8 mouse cellular contexts compared by ENCODE assay signal in genomic region chr3:95986001-95986622, GRCm38 (mm10). TPM values are rescaled to one million over a fixed set of nuclear protein-coding genes. Genes with fewer than 3 reads are reported as not detected.
A peak's percentile ranks its signal among the peaks of the same experiment; 100 is the strongest.
DNase-seq lines count a peak whose midpoint lies in the region; ATAC-seq and TF ChIP-seq lines count a peak whose summit lies in the region.

No protein-coding gene starts in this region.

- H3K4me1 ChIP-seq in E14TG2a.4 (replicated peaks; ENCODE audit: low read depth, low read length) = peaks cover 66% of the 10 kb centered on the region
- H3K4me1 ChIP-seq in forebrain, embryonic 10.5 days = peaks cover 34% of the 10 kb centered on the region
- H3K4me1 ChIP-seq in hindbrain, embryonic 13.5 days (replicated peaks) = peaks cover 33% of the 10 kb centered on the region
- H3K4me1 ChIP-seq in limb, embryonic 13.5 days = peaks cover 30% of the 10 kb centered on the region
- peaks cover 15% of the 10 kb centered on the region for H3K4me1 ChIP-seq in midbrain, postnatal 0 days (ENCODE audit: insufficient read depth, low read length)

- no peaks in the 10 kb centered on the region for H3K36me3 ChIP-seq in E14TG2a.4 (ENCODE audit: insufficient read depth, low read length)
- peaks cover 46% of the 10 kb centered on the region for H3K36me3 ChIP-seq in forebrain, embryonic 10.5 days (replicated peaks)
- peaks cover 39% of the 10 kb centered on the region for H3K36me3 ChIP-seq in hindbrain, embryonic 13.5 days
- peaks cover 38% of the 10 kb centered on the region for H3K36me3 ChIP-seq in limb, embryonic 13.5 days
- H3K36me3 ChIP-seq in midbrain, postnatal 0 days (ENCODE audit: insufficient read depth, low read length) = peaks cover 30% of the 10 kb centered on the region

- peaks cover 6% of the 10 kb centered on the region for H3K9me3 ChIP-seq in E14TG2a.4 (ENCODE audit: low read length)
- H3K9me3 ChIP-seq in forebrain, embryonic 10.5 days = peaks cover 4% of the 10 kb centered on the region; the same call in 1 of the 2 replicates
- no peaks in the 10 kb centered on the region for H3K9me3 ChIP-seq in hindbrain, embryonic 13.5 days
- no peaks in the 10 kb centered on the region for H3K9me3 ChIP-seq in limb, embryonic 13.5 days
- H3K9me3 ChIP-seq in midbrain, postnatal 0 days (ENCODE audit: low read length) = no peaks in the 10 kb centered on the region

- 1% methylated on average over 21 of the region's 21 CpGs for WGBS in forebrain, embryonic 10.5 days
- 1% methylated on average over 21 of the region's 21 CpGs for WGBS in hindbrain, embryonic 13.5 days
- WGBS in limb, embryonic 13.5 days = 2% methylated on average over 21 of the region's 21 CpGs
- WGBS in midbrain, postnatal 0 days = 5% methylated on average over 21 of the region's 21 CpGs

- H3K4me3 ChIP-seq in E14TG2a.4 (replicated peaks; ENCODE audit: low read length) = peak overlapping the region; percentile 72
- peak overlapping the region; percentile 41 for H3K4me3 ChIP-seq in forebrain, embryonic 10.5 days
- H3K4me3 ChIP-seq in hindbrain, embryonic 13.5 days = peak overlapping the region; percentile 23
- peak overlapping the region; percentile 25 for H3K4me3 ChIP-seq in limb, embryonic 13.5 days
- H3K4me3 ChIP-seq in midbrain, postnatal 0 days (ENCODE audit: low read depth, low read length) = peak overlapping the region; percentile 11; the same call in 1 of the 2 replicates

- peak overlapping the region; percentile 62 for H3K9ac ChIP-seq in hindbrain, embryonic 13.5 days
- H3K9ac ChIP-seq in limb, embryonic 13.5 days = peak overlapping the region; percentile 32
- peak overlapping the region; percentile 48; the same call in 1 of the 2 replicates for H3K9ac ChIP-seq in midbrain, postnatal 0 days (replicated peaks; ENCODE audit: low read length, poor library complexity, severe bottlenecking)

- peak overlapping the region; percentile 48 for H3K4me2 ChIP-seq in hindbrain, embryonic 13.5 days
- peak overlapping the region; percentile 63 for H3K4me2 ChIP-seq in limb, embryonic 13.5 days (replicated peaks)
- H3K4me2 ChIP-seq in midbrain, postnatal 0 days (ENCODE audit: low read depth, low read length, poor library complexity, severe bottlenecking) = peak overlapping the region; percentile 40

- no peak for DNase-seq in frontal cortex, postnatal 25 days (ENCODE audit: low spot score in 2 of 2)
- peak; percentile 75 for DNase-seq in forebrain, embryonic 10.5 days (ENCODE audit: extremely low spot score, low spot score)
- DNase-seq in midbrain, postnatal 0 days (ENCODE audit: low spot score) = peak; percentile 72
- peak; percentile 27 for DNase-seq in yolk sac, embryonic 10.5 days (ENCODE audit: low spot score)

- H3K27me3 ChIP-seq in E14TG2a.4 (ENCODE audit: insufficient read depth, low read length) = peaks cover 70% of the 10 kb centered on the region
- H3K27me3 ChIP-seq in forebrain, embryonic 10.5 days (ENCODE audit: poor library complexity, severe bottlenecking) = peaks cover 9% of the 10 kb centered on the region; the same call in 1 of the 2 replicates
- H3K27me3 ChIP-seq in hindbrain, embryonic 13.5 days = no peaks in the 10 kb centered on the region
- no peaks in the 10 kb centered on the region for H3K27me3 ChIP-seq in limb, embryonic 13.5 days
- no peaks in the 10 kb centered on the region for H3K27me3 ChIP-seq in midbrain, postnatal 0 days (ENCODE audit: insufficient read depth, low read length)

- ATAC-seq in frontal cortex, adult (ENCODE audit: low TSS enrichment) = peak; percentile 59
- ATAC-seq in hindbrain, embryonic 13.5 days (ENCODE audit: low FRiP score) = 0 out of 2 replicates have a peak, but pooled peaks have one; percentile 8
- ATAC-seq in limb, embryonic 13.5 days (ENCODE audit: low FRiP score, low read depth) = 0 out of 2 replicates have a peak, but pooled peaks have one; percentile 17
- peak; percentile 27; the same call in 1 of the 2 replicates for ATAC-seq in midbrain, postnatal 0 days (ENCODE audit: low FRiP score)

- peak overlapping the region; percentile 90 for H3K27ac ChIP-seq in forebrain, embryonic 10.5 days
- H3K27ac ChIP-seq in hindbrain, embryonic 13.5 days = peak overlapping the region; percentile 94
- H3K27ac ChIP-seq in limb, embryonic 13.5 days = peak overlapping the region; percentile 93
- peak overlapping the region; percentile 91 for H3K27ac ChIP-seq in midbrain, postnatal 0 days (ENCODE audit: low read depth, low read length)

- TF ChIP-seq CTCF in E14TG2a.4 (conservative IDR thresholded peaks at IDR 0.05; ENCODE audit: low read length) = no peak
- TF ChIP-seq CTCF in midbrain, postnatal 0 days (IDR thresholded peaks at IDR 0.05) = no peak

RNA-seq across cellular contexts. Expression of gene Plekho1, which starts 9.7 kb away (rescaled TPM):
- polyA plus RNA-seq in forebrain, embryonic 10.5 days (2016; fragmentation: Nextera tagmentation; extraction: Ambion mirVana) = 66.0 and 69.1 TPM in 2 replicates
- 59.5 and 65.4 TPM in 2 replicates for polyA plus RNA-seq in hindbrain, embryonic 13.5 days (2015; fragmentation: Nextera tagmentation; extraction: Ambion mirVana)
- 58.3 and 60.0 TPM in 2 replicates for polyA plus RNA-seq in limb, embryonic 13.5 days (2015; fragmentation: Nextera tagmentation; extraction: Ambion mirVana)
- 52.5 and 62.7 TPM in 2 replicates for total RNA-seq in midbrain, postnatal 0 days (2014; rRNA removed)
- polyA plus RNA-seq in midbrain, postnatal 0 days (2015; fragmentation: Nextera tagmentation; extraction: Ambion mirVana) = 37.3 and 41.2 TPM in 2 replicates

RNA-seq across cellular contexts. Expression of gene Anp32e, which starts 57.1 kb away (rescaled TPM):
- 421 and 423 TPM in 2 replicates for polyA plus RNA-seq in forebrain, embryonic 10.5 days (2016; fragmentation: Nextera tagmentation; extraction: Ambion mirVana)
- 167 and 175 TPM in 2 replicates for polyA plus RNA-seq in hindbrain, embryonic 13.5 days (2015; fragmentation: Nextera tagmentation; extraction: Ambion mirVana)
- polyA plus RNA-seq in limb, embryonic 13.5 days (2015; fragmentation: Nextera tagmentation; extraction: Ambion mirVana) = 231 and 249 TPM in 2 replicates
- 24.7 and 27.5 TPM in 2 replicates for total RNA-seq in midbrain, postnatal 0 days (2014; rRNA removed)
- polyA plus RNA-seq in midbrain, postnatal 0 days (2015; fragmentation: Nextera tagmentation; extraction: Ambion mirVana) = 70.9 and 86.9 TPM in 2 replicates

Comparison
In these comparisons a context has a peak if more than half of its experiments do, and no peak if none do; other contexts are left out.
1. ATAC-seq: peak in every context shown above with its lines; median percentile 59 in frontal cortex, adult; 27 in midbrain, postnatal 0 days; 17 in limb, embryonic 13.5 days; 8 in hindbrain, embryonic 13.5 days.
2. DNase-seq: peak in forebrain, embryonic 10.5 days (single experiment), midbrain, postnatal 0 days (single experiment) and yolk sac, embryonic 10.5 days (single experiment); none in frontal cortex, postnatal 25 days (0 of 2).
3. H3K4me3 ChIP-seq: peak in every context shown above with its lines; median percentile 72 in E14TG2a.4; 41 in forebrain, embryonic 10.5 days; 25 in limb, embryonic 13.5 days; 23 in hindbrain, embryonic 13.5 days; 11 in midbrain, postnatal 0 days.
4. Peak in every context shown above with its lines, with median percentiles within 50 percentile points of each other: H3K27ac ChIP-seq, H3K4me2 ChIP-seq and H3K9ac ChIP-seq.